Mouse (Mus musculus) cerebral cortex, adult 2 months (tissue): ENCODE data around the gene Gpr107.

Source experiments
- WGBS: fragments of 180-500 bp; shearing (Covaris S2); methylation state at CpG from one replicate; pipeline ENCODE4 v1.1.7; 2018; 5-methylcytosine and 5-hydroxymethylcytosine counted together

Gpr107 gene

GRCm38 (mm10) chr2:31201851-31202250 lies 49.7 kb downstream of the Gpr107 start:
- WGBS: 89% methylated on average over 7 of the region's 7 CpGs

- WGBS: 86% methylated on average over 3 of the region's 3 CpGs
Observed at GRCm38 (mm10) chr2:31202357-31202756, 50.2 kb downstream of the Gpr107 start.

- WGBS: 89% methylated on average over 4 of the region's 4 CpGs
Observed at GRCm38 (mm10) chr2:31202956-31203355, 50.8 kb downstream of the Gpr107 start.

GRCm38 (mm10) chr2:31204677-31205076 lies 52.6 kb downstream of the Gpr107 start:
- WGBS: 87% methylated on average over 5 of the region's 5 CpGs

GRCm38 (mm10) chr2:31206211-31206610 lies 54.1 kb downstream of the Gpr107 start:
- WGBS: 50% methylated on average over 4 of the region's 4 CpGs

- 75% methylated on average over 8 of the region's 8 CpGs for WGBS
Observed at GRCm38 (mm10) chr2:31206882-31207281, 54.8 kb downstream of the Gpr107 start.

GRCm38 (mm10) chr2:31208544-31209142 lies 56.5 kb downstream of the Gpr107 start:
- WGBS: 91% methylated on average over 13 of the region's 13 CpGs

- 87% methylated on average over 4 of the region's 4 CpGs for WGBS
Observed at GRCm38 (mm10) chr2:31209525-31209924, 57.4 kb downstream of the Gpr107 start.

GRCm38 (mm10) chr2:31210144-31210847 lies 58.2 kb downstream of the Gpr107 start:
- WGBS: 39% methylated on average over 11 of the region's 11 CpGs

- 66% methylated on average over 3 of the region's 3 CpGs for WGBS
Observed at GRCm38 (mm10) chr2:31211204-31211603, 59.1 kb downstream of the Gpr107 start.

- 62% methylated on average over 16 of the region's 16 CpGs for WGBS
Observed at GRCm38 (mm10) chr2:31214211-31214796, 62.2 kb downstream of the Gpr107 start.

- 76% methylated on average over 3 of the region's 3 CpGs for WGBS
Observed at GRCm38 (mm10) chr2:31218611-31219010, 66.5 kb downstream of the Gpr107 start.

GRCm38 (mm10) chr2:31219470-31219869 lies 67.4 kb downstream of the Gpr107 start:
- WGBS: 89% methylated on average over 6 of the region's 6 CpGs

GRCm38 (mm10) chr2:31220844-31221243 lies 68.7 kb downstream of the Gpr107 start:
- WGBS: 58% methylated on average over 7 of the region's 7 CpGs

GRCm38 (mm10) chr2:31221582-31221981 lies 69.5 kb downstream of the Gpr107 start:
- 72% methylated on average over 5 of the region's 5 CpGs for WGBS

- WGBS: 64% methylated on average over 1 of the region's 1 CpGs
Observed at GRCm38 (mm10) chr2:31228768-31229311, 76.7 kb downstream of the Gpr107 start.

- 47% methylated on average over 23 of the region's 23 CpGs for WGBS
Observed at GRCm38 (mm10) chr2:31239203-31239696, 87.1 kb downstream of the Gpr107 start.

- 84% methylated on average over 6 of the region's 6 CpGs for WGBS
Observed at GRCm38 (mm10) chr2:31239833-31240232, 87.7 kb downstream of the Gpr107 start.

GRCm38 (mm10) chr2:31241639-31242038 lies 89.5 kb downstream of the Gpr107 start:
- 19% methylated on average over 7 of the region's 7 CpGs for WGBS

- 77% methylated on average over 8 of the region's 8 CpGs for WGBS
Observed at GRCm38 (mm10) chr2:31244216-31244615, 92.1 kb downstream of the Gpr107 start.

- WGBS: 28% methylated on average over 5 of the region's 5 CpGs
Observed at GRCm38 (mm10) chr2:31245051-31245450, 92.9 kb downstream of the Gpr107 start.

GRCm38 (mm10) chr2:31245491-31246141 lies 93.5 kb downstream of the Gpr107 start, which contains the start of gene Ncs1:
TSS of gene Ncs1 (plus strand) at chr2:31245823.
- WGBS: under 1% methylated on average over 89 of the region's 89 CpGs
